Comparison of ENCODE assay signal across 10 mouse cellular contexts in the genomic region with DNA sequence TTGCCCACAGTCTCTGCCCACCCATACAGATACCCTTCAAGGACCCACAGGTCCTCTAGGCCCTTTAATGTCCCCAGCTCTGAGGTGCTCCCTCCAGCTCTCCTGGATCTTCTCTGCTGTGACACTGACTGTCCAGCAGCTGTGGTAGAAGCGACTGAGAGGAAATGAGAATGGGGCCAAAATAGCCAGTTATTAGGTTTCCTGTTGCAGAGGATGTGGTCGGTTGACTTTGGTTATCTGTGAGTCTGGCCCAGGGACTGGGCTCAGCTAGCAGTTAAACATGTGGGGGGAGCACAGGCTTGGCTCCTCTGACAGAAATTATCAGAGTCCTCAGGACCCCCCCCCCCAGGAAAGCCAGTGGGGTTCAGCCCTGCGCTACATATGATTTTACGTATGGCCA. TPM values are rescaled to one million over a fixed set of nuclear protein-coding genes. Genes with fewer than 3 reads are reported as not detected.
A peak's percentile ranks its signal among the peaks of the same experiment; 100 is the strongest.
DNase-seq lines count a peak whose midpoint lies in the region; ATAC-seq lines count a peak whose summit lies in the region.
"Had no signal": no experiment of that assay in that cellular context is flagged by ENCODE, and none has a peak within 500 bp of the region (broad histone marks: within the 10 kb centered on the region; RNA-seq: fewer than 3 reads in every experiment).

No protein-coding gene starts in this region.

- H3K27ac ChIP-seq in kidney, embryonic 14.5 days (ENCODE audit: low read depth, low read length): peak overlapping the region; percentile 30; the same call in 1 of the 2 replicates
- peak overlapping the region; percentile 65 for H3K27ac ChIP-seq in liver, embryonic 12.5 days
- no peak overlapping the region for H3K27ac ChIP-seq in embryonic facial prominence, embryonic 10.5 days (replicated peaks)
- H3K27ac ChIP-seq: forebrain, embryonic 10.5 days; stomach, postnatal 0 days had no signal

- intact Hi-C loops in left cerebral cortex, postnatal 36 days (cut with DNase I): no loop called here

- H3K4me1 ChIP-seq in kidney, embryonic 14.5 days (ENCODE audit: control insufficient read depth, insufficient read depth, low read length): peaks cover 21% of the 10 kb centered on the region
- peaks cover 98% of the 10 kb centered on the region for H3K4me1 ChIP-seq in liver, embryonic 12.5 days
- H3K4me1 ChIP-seq in embryonic facial prominence, embryonic 10.5 days: peaks cover 35% of the 10 kb centered on the region

- no peak for DNase-seq in kidney, adult 9 months
- DNase-seq in 416B (ENCODE audit: low read depth): peak; percentile 98
- DNase-seq in brain, adult 2 months (ENCODE audit: low read depth, low spot score): peak; percentile 37
- DNase-seq in left cerebral cortex, adult 8-10 months (ENCODE audit: low spot score in 2 of 2): no peak
- DNase-seq in embryonic facial prominence, embryonic 10.5 days (ENCODE audit: low spot score): no peak
- no peak for DNase-seq in left cerebral cortex, postnatal 36 days (ENCODE audit: low spot score in 2 of 2)

- no peak overlapping the region for H3K9ac ChIP-seq in kidney, embryonic 14.5 days (ENCODE audit: low read depth, low read length)
- peak overlapping the region; percentile 33; the same call in 1 of the 2 replicates for H3K9ac ChIP-seq in liver, embryonic 12.5 days

- no peaks in the 10 kb centered on the region for H3K27me3 ChIP-seq in kidney, embryonic 14.5 days (ENCODE audit: control insufficient read depth, insufficient read depth, low read length)
- H3K27me3 ChIP-seq in liver, embryonic 12.5 days (replicated peaks): no peaks in the 10 kb centered on the region
- no peaks in the 10 kb centered on the region for H3K27me3 ChIP-seq in embryonic facial prominence, embryonic 10.5 days (replicated peaks; ENCODE audit: low read depth, poor library complexity, severe bottlenecking)

- WGBS in kidney, embryonic 14.5 days: 52% methylated on average over 4 of the region's 4 CpGs
- WGBS in liver, embryonic 12.5 days (ENCODE audit: insufficient replicate concordance): 24% methylated on average over 4 of the region's 4 CpGs
- 81% methylated on average over 4 of the region's 4 CpGs for WGBS in embryonic facial prominence, embryonic 10.5 days

- H3K4me2 ChIP-seq in kidney, embryonic 14.5 days (replicated peaks; ENCODE audit: low read depth, low read length): no peak overlapping the region
- H3K4me2 ChIP-seq in liver, embryonic 12.5 days: peak overlapping the region; percentile 47

- H3K4me3 ChIP-seq in kidney, embryonic 14.5 days (ENCODE audit: low read length): no peak overlapping the region
- H3K4me3 ChIP-seq in liver, embryonic 12.5 days: no peak overlapping the region
- H3K4me3 ChIP-seq in embryonic facial prominence, embryonic 10.5 days: no peak overlapping the region
- H3K4me3 ChIP-seq: forebrain, embryonic 10.5 days had no signal

- 0 out of 2 replicates have a peak, but pooled peaks have one; percentile 14 for ATAC-seq in kidney, embryonic 14.5 days (ENCODE audit: low FRiP score, low TSS enrichment)
- peak; percentile 44 for ATAC-seq in liver, embryonic 12.5 days

- H3K36me3 ChIP-seq in kidney, embryonic 14.5 days (ENCODE audit: control insufficient read depth, insufficient read depth, low read length): 0 out of 2 replicates have a peak, but pooled peaks cover 3% of the 10 kb centered on the region
- H3K36me3 ChIP-seq in liver, embryonic 12.5 days: peaks cover 25% of the 10 kb centered on the region
- H3K36me3 ChIP-seq in embryonic facial prominence, embryonic 10.5 days (replicated peaks): peaks cover 18% of the 10 kb centered on the region

- 0 out of 2 replicates have a peak, but pooled peaks cover 7% of the 10 kb centered on the region for H3K9me3 ChIP-seq in kidney, embryonic 14.5 days (ENCODE audit: control insufficient read depth, low read length)
- H3K9me3 ChIP-seq in liver, embryonic 12.5 days (replicated peaks): no peaks in the 10 kb centered on the region; the same call in 1 of the 2 replicates
- peaks cover 4% of the 10 kb centered on the region; the same call in 1 of the 2 replicates for H3K9me3 ChIP-seq in embryonic facial prominence, embryonic 10.5 days

RNA-seq across cellular contexts. Expression of a gene that starts 19.7 kb away (rescaled TPM):
- polyA plus RNA-seq in kidney, embryonic 14.5 days (2014; fragmentation: Nextera tagmentation; extraction: Ambion mirVana): 4.5 and 5.4 TPM in 2 replicates
- polyA plus RNA-seq in liver, embryonic 12.5 days (2016; fragmentation: Nextera tagmentation; extraction: Ambion mirVana): 1.9 TPM in 2 replicates
- 10 to 100 TPM; 33.0 to 38.0 (median 33.5) TPM for total RNA-seq in left cerebral cortex, adult 8-10 months (2022)
- polyA plus RNA-seq in embryonic facial prominence, embryonic 10.5 days (2016; fragmentation: Nextera tagmentation; extraction: Ambion mirVana): 1.1 and 1.3 TPM in 2 replicates
- 10 to 100 TPM; 29.9 to 33.3 TPM for total RNA-seq in left cerebral cortex, postnatal 36 days (2021)

Comparison
In these comparisons a context has a peak if more than half of its experiments do, and no peak if none do; other contexts are left out.
1. DNase-seq: peak in 416B (single experiment) and brain, adult 2 months (single experiment); none in kidney, adult 9 months (single experiment), left cerebral cortex, adult 8-10 months (0 of 2), embryonic facial prominence, embryonic 10.5 days (single experiment) and left cerebral cortex, postnatal 36 days (0 of 2).